Mouse (Mus musculus) hindbrain, postnatal 0 days (tissue): ENCODE measurements at regions not wholly inside any gene's neighbourhood (a gene's known extent, or its start where the extent isn't known, plus 50 kb on each side); places are given as distances from the start of the nearest gene placed in this dataset.
A peak's percentile ranks its signal among the peaks of the same experiment; 100 is the strongest.

ENCODE experiments used
- ATAC-seq: fragments of 200-750 bp; cut with Nextera tagmentation; 2 replicates; pipeline ENCODE4 v1.8.0; 2017; ENCODE audit warnings: mild to moderate bottlenecking, moderate TSS enrichment, moderate library complexity
- DNase-seq: peaks from one replicate; pipeline ENCODE4 v3.0.0-alpha.2; 2015; ENCODE audit warnings: low spot score
- H3K27ac ChIP-seq: fragments of 300-500 bp; sonication (generic); 2 replicates; pipeline ENCODE4 v1.5.1; 2014; ENCODE audit warnings: mild to moderate bottlenecking
- H3K27me3 ChIP-seq: fragments of 300-500 bp; sonication (generic); 2 replicates; pipeline ENCODE4 v1.6.1; 2014; ENCODE audit warnings: low read length, mixed read lengths; ENCODE audit not compliant: insufficient read depth
- H3K36me3 ChIP-seq: fragments of 300-500 bp; sonication (generic); 2 replicates; pipeline ENCODE4 v1.6.1; 2014; ENCODE audit warnings: low read length, mixed read lengths; ENCODE audit not compliant: insufficient read depth
- H3K4me1 ChIP-seq: fragments of 300-500 bp; sonication (generic); 2 replicates; pipeline ENCODE4 v1.6.1; 2014; ENCODE audit warnings: antibody characterized with exemption, low read length, mixed read lengths; ENCODE audit not compliant: insufficient read depth
- H3K4me2 ChIP-seq: fragments of 300-500 bp; sonication (generic); 2 replicates; pipeline ENCODE4 v1.6.1; 2014; ENCODE audit warnings: low read depth, mild to moderate bottlenecking, low read length, moderate library complexity, mixed read lengths
- H3K4me3 ChIP-seq: fragments of 300-500 bp; sonication (generic); 2 replicates; pipeline ENCODE4 v1.5.1; 2014; ENCODE audit warnings: low read length
- H3K9ac ChIP-seq: fragments of 300-500 bp; sonication (generic); replicated peaks from 2 replicates; pipeline ENCODE4 v1.6.1; 2014; ENCODE audit warnings: mild to moderate bottlenecking, low read length, moderate library complexity, mixed read lengths
- H3K9me3 ChIP-seq: fragments of 300-500 bp; sonication (generic); 2 replicates; pipeline ENCODE4 v1.6.1; 2016; ENCODE audit warnings: low read length, mixed read lengths
- CTCF ChIP-seq: IDR thresholded peaks from 2 replicates; pipeline ENCODE4 v1.5.1; 2016; ENCODE audit warnings: antibody characterized with exemption, control low read depth, low read depth
- WGBS: fragments of 180-500 bp; shearing (Covaris S2); extraction: QIAGEN DNeasy Blood & Tissue Kit; methylation state at CpG from one replicate; pipeline ENCODE4 v1.1.7; 2014; 5-methylcytosine and 5-hydroxymethylcytosine counted together

DNA sequence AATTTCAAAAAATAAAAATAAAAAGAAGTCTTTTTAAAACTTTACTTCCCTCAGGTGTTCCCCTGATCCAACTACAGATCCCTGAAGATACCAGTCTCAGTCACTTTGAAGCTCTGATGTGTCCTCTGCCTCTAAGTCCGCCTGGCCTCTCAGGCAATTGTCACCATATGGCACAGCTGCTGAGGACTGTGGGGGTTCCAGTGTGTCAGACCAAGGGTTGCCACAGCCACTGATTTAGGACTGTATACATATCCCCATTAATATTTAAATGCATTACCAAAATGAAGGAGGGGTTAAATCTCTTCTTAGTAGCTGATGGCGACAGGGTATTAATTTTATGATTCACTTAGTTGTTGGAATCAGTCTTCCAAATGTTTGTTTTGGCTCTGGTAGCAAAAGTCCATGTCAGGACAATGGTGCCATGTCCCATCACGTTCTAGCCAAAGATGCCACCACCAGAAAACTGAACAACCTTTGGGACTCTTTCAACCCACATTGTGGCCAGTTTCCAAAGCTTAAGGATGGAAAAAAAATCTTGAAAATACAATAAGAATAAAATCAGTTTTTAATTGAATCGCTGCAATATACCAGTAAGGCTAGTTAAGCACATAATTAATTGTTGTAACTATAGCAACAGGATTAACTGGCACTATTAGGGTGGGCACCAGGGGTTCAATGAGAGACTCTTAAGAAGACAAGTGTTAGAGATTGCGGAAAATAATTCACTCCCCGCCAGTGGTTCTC lies 62.5 kb downstream of the Arrdc4 start:
- WGBS: 47% methylated on average over 6 of the region's 6 CpGs
- Histone ChIP-seq H3K4me3 (no peak overlapping the region), H3K9me3 (no peaks in the 10 kb centered on the region), H3K27me3 (no peaks in the 10 kb centered on the region), H3K4me1 (peaks cover 4% of the 10 kb centered on the region; the same call in 1 of the 2 replicates), H3K27ac (no peak overlapping the region), H3K9ac (no peak overlapping the region), H3K36me3 (no peaks in the 10 kb centered on the region), H3K4me2 (no peak overlapping the region)
- 0 out of 2 replicates have a peak, but pooled peaks have one; percentile 49 for ATAC-seq
- peak; percentile 41 for DNase-seq
- no peak for TF ChIP-seq CTCF

DNA sequence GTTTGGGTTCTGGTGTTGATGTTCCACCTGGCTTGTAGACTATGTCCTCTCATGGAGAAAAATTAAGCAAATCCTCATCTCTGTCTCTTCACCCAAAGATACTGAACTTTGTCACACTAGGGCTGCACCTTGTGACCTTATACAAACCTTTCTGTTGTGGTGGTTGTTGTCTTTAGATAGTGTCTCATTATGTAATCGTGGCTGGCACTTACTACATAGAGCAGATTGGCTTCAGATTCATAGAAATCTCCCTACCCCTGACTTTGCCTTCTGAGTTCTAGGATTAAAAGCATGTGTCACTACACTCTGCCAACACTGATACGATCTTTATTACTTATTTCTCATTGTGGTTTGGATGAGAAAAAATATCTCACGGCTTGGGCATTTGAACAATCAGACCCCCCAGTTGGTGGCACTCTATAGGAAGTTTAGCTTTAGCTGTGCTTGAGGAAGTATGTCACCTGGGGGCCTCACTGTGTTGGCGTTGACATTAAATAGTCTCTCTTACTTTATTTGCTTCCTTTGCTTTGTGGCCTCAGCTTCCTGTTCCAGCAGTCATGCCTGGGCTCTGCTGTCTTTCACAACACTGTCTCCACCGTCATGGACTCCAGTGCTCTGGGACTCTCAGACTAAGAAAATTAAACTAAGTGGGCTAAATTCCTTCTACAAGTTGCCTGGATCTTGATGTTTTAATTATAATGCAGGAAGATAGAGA lies 66.0 kb downstream of the Arrdc4 start:
- ATAC-seq (no peak), DNase-seq (no peak)
- no peak overlapping the region for H3K4me2 ChIP-seq
- no peak overlapping the region for H3K9ac ChIP-seq
- no peak for TF ChIP-seq CTCF
- H3K4me3 ChIP-seq: no peak overlapping the region
- WGBS: 67% methylated on average over 5 of the region's 5 CpGs
- no peaks in the 10 kb centered on the region for H3K36me3 ChIP-seq
- H3K4me1 ChIP-seq: peaks cover 4% of the 10 kb centered on the region; the same call in 1 of the 2 replicates
- no peaks in the 10 kb centered on the region for H3K27me3 ChIP-seq
- no peak overlapping the region for H3K27ac ChIP-seq
- H3K9me3 ChIP-seq: no peaks in the 10 kb centered on the region

DNA sequence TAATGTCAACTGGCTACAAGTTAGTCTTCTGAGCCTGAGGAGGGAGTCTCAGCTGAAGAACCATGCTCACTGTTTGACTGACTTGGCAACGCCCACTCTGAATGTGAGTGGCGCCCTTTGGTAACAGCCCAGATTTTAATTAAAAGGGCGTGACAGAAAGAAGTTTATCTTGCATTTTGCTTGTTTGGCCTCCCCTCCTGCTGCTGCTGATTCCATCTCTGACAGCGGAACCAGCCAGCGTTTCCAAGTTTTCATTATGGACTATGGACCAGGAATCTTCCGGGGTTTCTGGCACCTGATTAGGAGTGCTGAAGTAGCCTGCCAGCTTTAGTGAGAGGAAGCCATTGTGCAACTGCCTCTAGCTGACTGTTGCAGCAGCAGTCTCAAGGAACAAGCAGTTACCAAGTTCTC lies 66.7 kb downstream of the Arrdc4 start:
- no peak for TF ChIP-seq CTCF
- Histone ChIP-seq H3K9me3 (no peaks in the 10 kb centered on the region), H3K36me3 (no peaks in the 10 kb centered on the region), H3K4me2 (peak overlapping the region; percentile 38), H3K27me3 (no peaks in the 10 kb centered on the region), H3K9ac (no peak overlapping the region), H3K27ac (no peak overlapping the region), H3K4me3 (peak overlapping the region; percentile 2; the same call in 1 of the 2 replicates), H3K4me1 (peaks cover 4% of the 10 kb centered on the region; the same call in 1 of the 2 replicates)
- DNase-seq (peak; percentile 64), ATAC-seq (peak; percentile 70; the same call in 1 of the 2 replicates)
- 21% methylated on average over 6 of the region's 6 CpGs for WGBS

DNA sequence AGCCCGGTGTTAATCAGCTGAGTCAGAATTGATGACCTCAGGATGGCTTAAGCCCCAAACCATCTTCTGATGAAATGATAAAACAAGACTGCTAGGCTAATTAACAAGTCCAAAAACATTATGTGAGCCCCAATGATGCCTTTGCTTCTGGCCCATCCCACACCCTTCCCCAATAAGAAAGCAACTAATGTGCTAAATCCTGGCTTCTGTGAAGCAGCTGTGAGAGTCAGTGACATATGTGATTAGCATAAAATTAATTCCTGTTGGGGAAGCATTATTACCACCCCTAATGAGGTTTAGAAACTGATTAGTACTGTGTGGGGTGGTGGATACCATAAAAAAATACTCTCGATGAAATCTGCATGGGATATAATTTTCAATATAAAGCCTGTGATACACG lies 69.3 kb downstream of the Arrdc4 start:
- H3K4me2 ChIP-seq: no peak overlapping the region
- no peaks in the 10 kb centered on the region for H3K27me3 ChIP-seq
- ATAC-seq (no peak), DNase-seq (no peak)
- no peak overlapping the region for H3K27ac ChIP-seq
- no peak overlapping the region for H3K9ac ChIP-seq
- no peaks in the 10 kb centered on the region for H3K36me3 ChIP-seq
- no peak for TF ChIP-seq CTCF
- 53% methylated on average over 3 of the region's 3 CpGs for WGBS
- no peak overlapping the region for H3K4me3 ChIP-seq
- H3K4me1 ChIP-seq: no peaks in the 10 kb centered on the region
- H3K9me3 ChIP-seq: no peaks in the 10 kb centered on the region

DNA sequence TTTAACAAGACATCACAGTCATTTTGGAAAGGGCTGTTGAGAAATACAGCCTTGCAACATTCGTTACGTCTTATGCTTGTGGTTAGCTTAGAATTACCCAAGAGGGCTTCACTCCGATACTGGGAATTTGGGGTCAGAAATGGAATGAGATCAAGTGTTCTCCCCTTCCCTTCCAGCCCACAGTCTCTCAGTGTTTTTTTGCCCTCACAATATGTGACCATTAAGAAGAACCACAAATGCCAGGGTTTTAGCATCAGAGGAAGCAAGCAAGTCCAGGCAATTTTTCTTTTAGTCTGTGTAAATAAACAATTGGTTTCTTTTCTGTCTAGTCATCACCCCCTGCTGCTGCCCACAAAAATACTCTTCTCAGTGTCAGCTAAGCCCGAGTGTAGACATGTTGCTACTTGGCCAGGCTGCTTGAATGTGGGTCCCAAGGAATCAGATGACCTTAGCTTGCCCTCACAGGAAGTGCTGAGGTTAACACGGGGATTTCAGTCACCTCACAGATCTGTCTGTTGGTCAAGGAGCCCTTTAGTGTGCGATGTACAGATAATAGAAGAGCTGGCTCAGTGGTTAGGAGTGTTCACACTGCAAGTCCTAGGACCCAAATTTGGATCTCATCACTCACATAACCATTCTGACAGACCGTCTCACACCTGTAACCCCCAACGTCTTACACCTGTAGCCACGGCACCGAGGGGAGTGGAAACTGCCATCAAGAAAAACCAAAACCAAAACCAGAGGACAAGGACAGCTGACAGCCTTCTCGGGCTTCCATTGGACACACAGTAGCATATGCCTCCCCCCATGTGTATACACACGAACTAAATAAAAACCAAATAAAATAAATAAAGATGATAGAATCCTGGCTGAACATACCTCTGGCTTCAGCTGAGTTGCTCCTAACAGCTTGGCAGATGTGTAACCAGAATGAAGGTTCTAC lies 81.0 kb downstream of the Arrdc4 start:
- H3K9ac ChIP-seq: no peak overlapping the region
- H3K9me3 ChIP-seq: 0 out of 2 replicates have a peak, but pooled peaks cover 2% of the 10 kb centered on the region
- H3K27ac ChIP-seq: no peak overlapping the region
- H3K4me1 ChIP-seq: no peaks in the 10 kb centered on the region
- ATAC-seq (no peak), DNase-seq (no peak)
- TF ChIP-seq CTCF: no peak
- H3K36me3 ChIP-seq: no peaks in the 10 kb centered on the region
- no peaks in the 10 kb centered on the region for H3K27me3 ChIP-seq
- no peak overlapping the region for H3K4me3 ChIP-seq
- H3K4me2 ChIP-seq: no peak overlapping the region
- WGBS: 74% methylated on average over 12 of the region's 12 CpGs

DNA sequence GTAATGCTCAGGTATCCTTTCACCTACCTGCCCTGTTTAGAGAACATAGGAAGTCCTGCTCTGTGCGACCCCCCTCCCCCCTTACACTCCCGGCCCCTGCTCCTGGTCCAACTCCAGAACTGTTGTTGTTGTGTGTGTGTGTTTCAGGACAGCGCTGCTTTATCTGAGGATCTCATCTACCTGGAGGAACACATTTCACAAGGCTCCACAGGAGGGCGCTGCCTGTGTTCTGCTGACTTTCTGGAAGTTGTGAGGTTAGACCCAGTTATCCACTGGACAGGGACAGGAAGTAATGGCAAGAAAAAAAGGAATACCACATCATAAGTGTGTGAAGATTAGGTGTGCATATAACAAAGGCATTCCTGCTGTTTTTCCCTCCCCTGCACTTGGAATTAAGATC lies 81.8 kb downstream of the Arrdc4 start:
- no peaks in the 10 kb centered on the region for H3K4me1 ChIP-seq
- no peaks in the 10 kb centered on the region for H3K27me3 ChIP-seq
- H3K4me2 ChIP-seq: no peak overlapping the region
- no peak overlapping the region for H3K9ac ChIP-seq
- DNase-seq (peak; percentile 35), ATAC-seq (no peak)
- 60% methylated on average over 4 of the region's 4 CpGs for WGBS
- H3K27ac ChIP-seq: no peak overlapping the region
- H3K4me3 ChIP-seq: no peak overlapping the region
- no peaks in the 10 kb centered on the region for H3K9me3 ChIP-seq
- H3K36me3 ChIP-seq: no peaks in the 10 kb centered on the region
- TF ChIP-seq CTCF: peak; percentile 56
